Mouse (Mus musculus): Measurements from ENCODE around the gene Gm28729.
A peak's percentile ranks its signal among the peaks of the same experiment; 100 is the strongest.
"Not testable (repeated sequence)": the region's sequence is repeated elsewhere in the genome, so short reads cannot be mapped to it uniquely, and the experiment has no call there.

Gm28729 gene

GRCm38 (mm10) chr9:96521574-96521973 lies 3.5 kb downstream of the Gm28729 start:
- not testable (repeated sequence) for DNase-seq (ENCODE audit: low read depth, low spot score)

GRCm38 (mm10) chr9:96517429-96517828 lies 7.6 kb downstream of the Gm28729 start:
- DNase-seq (ENCODE audit: low read depth, low spot score) = no peak

GRCm38 (mm10) chr9:96516806-96517205 lies 8.3 kb downstream of the Gm28729 start:
- no peak for DNase-seq (ENCODE audit: low read depth, low spot score)

- peak; percentile 46 for DNase-seq (ENCODE audit: low read depth, low spot score)
These were observed 9.3 kb downstream of the Gm28729 start for GRCm38 (mm10) chr9:96515737-96516136.

- no peak for DNase-seq (ENCODE audit: low read depth, low spot score)
These were observed 10.8 kb downstream of the Gm28729 start for GRCm38 (mm10) chr9:96514278-96514677.

GRCm38 (mm10) chr9:96506011-96506498 lies 19.0 kb downstream of the Gm28729 start:
- DNase-seq (ENCODE audit: low read depth, low spot score) = no peak

- no peak for DNase-seq (ENCODE audit: low read depth, low spot score)
These were observed 19.9 kb downstream of the Gm28729 start for GRCm38 (mm10) chr9:96505156-96505555.

GRCm38 (mm10) chr9:96504116-96504895 lies 20.8 kb downstream of the Gm28729 start:
- DNase-seq (ENCODE audit: low read depth, low spot score) = no peak

- DNase-seq (ENCODE audit: low read depth, low spot score) = no peak
These were observed 22.0 kb downstream of the Gm28729 start for GRCm38 (mm10) chr9:96502856-96503610.

GRCm38 (mm10) chr9:96501217-96501616 lies 23.8 kb downstream of the Gm28729 start:
- DNase-seq (ENCODE audit: low read depth, low spot score) = no peak

- no peak for DNase-seq (ENCODE audit: low read depth, low spot score)
These were observed 31.9 kb downstream of the Gm28729 start for GRCm38 (mm10) chr9:96493212-96493611.

GRCm38 (mm10) chr9:96491810-96492209 lies 33.3 kb downstream of the Gm28729 start:
- peak; percentile 60 for DNase-seq (ENCODE audit: low read depth, low spot score)

- DNase-seq (ENCODE audit: low read depth, low spot score) = not testable (repeated sequence)
These were observed 37.2 kb downstream of the Gm28729 start for GRCm38 (mm10) chr9:96487869-96488268.

- no peak for DNase-seq (ENCODE audit: low read depth, low spot score)
These were observed 41.4 kb downstream of the Gm28729 start for GRCm38 (mm10) chr9:96483648-96484047.

- no peak for DNase-seq (ENCODE audit: low read depth, low spot score)
These were observed 42.0 kb downstream of the Gm28729 start for GRCm38 (mm10) chr9:96483028-96483427.

GRCm38 (mm10) chr9:96478071-96478888 lies 46.8 kb downstream of the Gm28729 start, which contains the start of gene Rnf7:
TSS of gene Rnf7 (minus strand) at chr9:96478675.
- DNase-seq (ENCODE audit: low read depth, low spot score) = peak; percentile 96

- no peak for DNase-seq (ENCODE audit: low read depth, low spot score)
These were observed 52.7 kb downstream of the Gm28729 start for GRCm38 (mm10) chr9:96472356-96472755.

- not testable (repeated sequence) for DNase-seq (ENCODE audit: low read depth, low spot score)
These were observed 53.4 kb downstream of the Gm28729 start for GRCm38 (mm10) chr9:96471681-96472080.

GRCm38 (mm10) chr9:96470266-96470974 lies 54.6 kb downstream of the Gm28729 start:
- DNase-seq (ENCODE audit: low read depth, low spot score) = no peak

- DNase-seq (ENCODE audit: low read depth, low spot score) = no peak
These were observed 55.4 kb downstream of the Gm28729 start for GRCm38 (mm10) chr9:96469556-96470265.
